Mouse (Mus musculus): ENCODE results near the gene Rabggtb.
A peak's percentile ranks its signal among the peaks of the same experiment; 100 is the strongest.

Rabggtb gene

GRCm38 (mm10) chr3:153912546-153913509, at the start of gene Rabggtb:
Gene Rabggtb, minus strand, starts transcription at chr3:153913009.
- DNase-seq, result peak; percentile 95

- DNase-seq, result peak; percentile 17
Measured at GRCm38 (mm10) chr3:153961632-153962389, 49.0 kb upstream of the Rabggtb start.

GRCm38 (mm10) chr3:153960884-153961283, 48.1 kb upstream of the Rabggtb start:
- DNase-seq, result no peak

- no peak for DNase-seq
Measured at GRCm38 (mm10) chr3:153959731-153960207, 47.0 kb upstream of the Rabggtb start.

GRCm38 (mm10) chr3:153959035-153959730, 46.4 kb upstream of the Rabggtb start:
- DNase-seq, result no peak

GRCm38 (mm10) chr3:153957916-153958315, 45.1 kb upstream of the Rabggtb start:
- no peak for DNase-seq

GRCm38 (mm10) chr3:153948176-153948575, 35.4 kb upstream of the Rabggtb start:
- DNase-seq, result no peak

GRCm38 (mm10) chr3:153947271-153947670, 34.5 kb upstream of the Rabggtb start:
- DNase-seq, result no peak

GRCm38 (mm10) chr3:153944335-153944990, 31.7 kb upstream of the Rabggtb start, which contains the start of gene Acadm:
Gene Acadm, minus strand, starts transcription at chr3:153944632.
- DNase-seq, result peak; percentile 99

GRCm38 (mm10) chr3:153943901-153944334, 31.1 kb upstream of the Rabggtb start:
- DNase-seq, result no peak

- DNase-seq, result no peak
Measured at GRCm38 (mm10) chr3:153943003-153943640, 30.3 kb upstream of the Rabggtb start.

- DNase-seq, result no peak
Measured at GRCm38 (mm10) chr3:153941613-153942012, 28.8 kb upstream of the Rabggtb start.

- DNase-seq, result no peak
Measured at GRCm38 (mm10) chr3:153940486-153940885, 27.7 kb upstream of the Rabggtb start.

GRCm38 (mm10) chr3:153940021-153940420, 27.2 kb upstream of the Rabggtb start:
- no peak for DNase-seq

GRCm38 (mm10) chr3:153937116-153937810, 24.5 kb upstream of the Rabggtb start:
- DNase-seq, result no peak

- DNase-seq, result no peak
Measured at GRCm38 (mm10) chr3:153935878-153936277, 23.1 kb upstream of the Rabggtb start.

- no peak for DNase-seq
Measured at GRCm38 (mm10) chr3:153932461-153932860, 19.7 kb upstream of the Rabggtb start.

GRCm38 (mm10) chr3:153929526-153929925, 16.7 kb upstream of the Rabggtb start:
- DNase-seq, result no peak

GRCm38 (mm10) chr3:153926333-153926732, 13.5 kb upstream of the Rabggtb start:
- no peak for DNase-seq

- DNase-seq, result no peak
Measured at GRCm38 (mm10) chr3:153921147-153921910, 8.5 kb upstream of the Rabggtb start.

All from thymus, postnatal 25 days (tissue).